Mouse (Mus musculus): Measurements from ENCODE around the gene Pik3r5.

Gene Pik3r5

DNA sequence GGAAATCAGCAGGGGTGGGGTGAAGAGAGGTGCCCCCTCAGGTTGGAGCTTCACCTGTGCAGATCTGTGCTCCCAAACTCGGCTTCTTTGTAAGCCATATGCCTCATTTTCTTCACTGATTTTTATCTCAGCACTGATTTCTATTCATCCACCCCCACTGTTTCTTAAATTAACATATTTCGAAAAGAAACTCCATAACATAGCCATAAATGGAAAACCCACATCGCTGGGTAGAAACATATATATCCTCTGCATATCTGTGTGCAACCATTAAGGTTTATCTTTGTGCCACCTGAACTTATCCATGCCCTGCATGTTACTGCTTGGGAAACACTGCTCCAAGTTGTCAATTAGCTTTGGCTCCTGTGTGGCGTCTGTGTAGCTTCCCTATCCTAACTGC, 94.5 kb downstream of the Pik3r5 start:
- DNase-seq (ENCODE audit: low spot score in 2 of 2), result no peak

DNA sequence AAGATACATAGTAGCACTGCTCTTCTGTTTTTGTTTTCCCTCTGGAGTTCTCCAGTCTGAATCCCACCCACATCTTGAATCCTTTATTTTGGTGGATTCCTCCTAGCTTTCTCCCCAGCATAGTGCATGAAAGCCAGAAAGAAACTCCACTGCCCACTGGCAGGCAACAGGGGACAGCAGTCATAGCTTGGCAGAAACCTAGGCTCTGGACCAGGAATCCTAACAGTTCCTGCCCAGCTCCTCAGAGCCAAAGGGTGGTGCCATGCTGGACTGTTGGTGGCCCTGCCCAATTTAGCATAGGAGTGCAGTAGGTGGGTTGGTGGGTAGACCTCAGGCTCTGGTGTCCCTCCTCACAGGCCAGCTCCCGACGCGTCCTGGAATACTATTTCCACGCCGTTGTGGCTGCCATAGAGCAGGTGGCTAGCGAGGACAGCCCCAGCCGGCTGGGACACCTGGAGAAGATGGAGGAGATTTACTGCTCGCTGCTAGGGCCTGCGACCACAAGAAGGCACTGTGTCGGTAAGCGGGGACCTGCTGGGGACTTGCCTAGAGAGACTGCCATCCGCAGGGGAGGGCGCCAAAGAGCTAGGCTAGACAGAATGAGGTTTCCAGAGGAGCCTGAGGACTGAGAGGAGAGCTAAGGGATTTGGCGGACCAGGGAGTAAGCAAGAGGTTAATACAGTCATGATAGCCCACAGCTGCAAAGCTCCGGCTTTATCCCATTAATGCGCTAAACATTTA, 99.3 kb downstream of the Pik3r5 start:
- peak in 1 of 2 experiments; percentile 33 for DNase-seq (ENCODE audit: low spot score in 2 of 2)

- no peak for DNase-seq (ENCODE audit: low spot score in 2 of 2)
Measured at GRCm38 (mm10) chr11:68531941-68532535, 100.1 kb downstream of the Pik3r5 start.

DNA sequence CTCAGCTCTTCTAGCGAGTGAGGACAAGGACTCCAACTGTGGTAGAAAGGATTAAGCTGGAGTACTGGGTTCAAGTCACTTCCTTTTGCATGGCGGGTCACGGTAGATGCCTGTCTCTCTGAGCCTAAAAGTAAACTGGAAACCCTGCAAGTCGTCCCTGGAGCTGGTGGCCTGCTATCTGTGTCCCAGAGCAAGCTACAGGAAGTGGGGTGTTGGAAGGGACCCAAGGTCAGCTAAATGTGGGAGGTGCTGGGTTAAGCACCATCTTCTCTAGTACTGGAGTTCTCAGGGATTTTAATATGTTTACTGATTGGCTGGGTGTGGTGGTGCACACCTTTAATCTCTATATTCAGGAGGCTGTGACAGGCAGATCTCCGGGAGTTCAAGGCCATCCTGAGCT, 100.9 kb downstream of the Pik3r5 start:
- DNase-seq (ENCODE audit: low spot score in 2 of 2), result no peak

GRCm38 (mm10) chr11:68533971-68534475, 102.1 kb downstream of the Pik3r5 start:
- DNase-seq (ENCODE audit: low spot score in 2 of 2), result no peak

DNA sequence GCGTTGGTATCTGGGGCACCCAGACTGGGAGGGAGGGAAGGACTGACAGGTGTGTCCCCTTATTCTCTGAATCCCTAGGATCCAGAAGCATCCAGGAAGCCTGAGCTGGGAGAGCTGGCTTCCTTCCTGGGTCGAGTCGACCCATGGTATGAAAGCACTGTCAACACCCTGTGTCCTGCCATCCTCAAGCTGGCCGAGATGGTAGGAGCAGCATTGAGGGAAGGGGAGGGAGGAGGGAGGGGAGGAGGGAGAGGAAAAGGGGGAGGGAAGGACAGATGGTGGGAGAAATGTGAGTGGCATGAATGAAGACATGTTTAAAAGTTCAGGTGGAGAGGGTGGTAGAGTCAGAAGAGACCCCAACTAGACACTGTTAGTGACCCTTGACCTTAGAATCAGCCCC, 104.1 kb downstream of the Pik3r5 start:
- no peak for DNase-seq (ENCODE audit: low spot score in 2 of 2)

DNA sequence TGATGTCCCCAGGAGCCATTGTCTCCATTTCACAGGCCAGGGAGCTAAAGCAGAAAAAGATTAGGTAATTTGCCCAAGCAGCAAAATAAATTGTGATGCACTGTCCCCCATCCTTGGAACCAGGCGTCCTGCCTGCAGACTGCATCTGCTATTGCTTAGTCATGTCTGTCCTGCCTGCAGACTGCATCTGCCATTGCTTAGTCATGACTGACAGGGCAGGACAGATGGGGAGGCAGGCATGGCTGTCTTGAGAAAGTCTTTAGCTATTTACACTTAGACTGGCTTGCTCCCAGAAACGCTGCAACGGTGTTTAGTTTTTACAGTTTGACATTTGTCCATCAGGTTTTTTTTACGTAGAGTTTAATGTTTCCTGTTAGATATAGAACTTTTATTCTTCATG, 104.5 kb downstream of the Pik3r5 start:
- DNase-seq (ENCODE audit: low spot score in 2 of 2), result no peak

GRCm38 (mm10) chr11:68539621-68540020, 107.7 kb downstream of the Pik3r5 start:
- DNase-seq (ENCODE audit: low spot score in 2 of 2), result no peak

GRCm38 (mm10) chr11:68544554-68544953, 112.6 kb downstream of the Pik3r5 start:
- no peak for DNase-seq (ENCODE audit: low spot score in 2 of 2)

DNA sequence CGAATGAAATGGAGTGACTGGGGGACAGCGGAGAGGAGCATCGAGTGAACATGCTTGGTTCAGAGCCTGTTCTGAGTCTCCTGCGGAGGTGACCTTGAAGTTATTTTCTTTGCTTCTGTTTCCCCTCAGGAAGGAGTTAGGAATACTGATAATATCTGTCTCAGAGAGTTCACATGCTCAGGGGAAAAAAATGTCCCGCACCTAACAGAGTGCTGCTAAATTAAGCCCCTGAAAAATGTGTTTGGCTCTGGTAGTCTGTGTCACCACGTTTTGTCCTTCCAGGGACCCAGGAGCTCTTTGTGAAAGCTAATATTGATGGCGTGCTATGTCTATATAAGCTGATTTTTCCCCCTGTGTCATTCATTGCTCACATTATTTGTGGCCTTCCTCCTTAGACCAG, 113.3 kb downstream of the Pik3r5 start:
- DNase-seq (ENCODE audit: low spot score in 2 of 2), result no peak

DNA sequence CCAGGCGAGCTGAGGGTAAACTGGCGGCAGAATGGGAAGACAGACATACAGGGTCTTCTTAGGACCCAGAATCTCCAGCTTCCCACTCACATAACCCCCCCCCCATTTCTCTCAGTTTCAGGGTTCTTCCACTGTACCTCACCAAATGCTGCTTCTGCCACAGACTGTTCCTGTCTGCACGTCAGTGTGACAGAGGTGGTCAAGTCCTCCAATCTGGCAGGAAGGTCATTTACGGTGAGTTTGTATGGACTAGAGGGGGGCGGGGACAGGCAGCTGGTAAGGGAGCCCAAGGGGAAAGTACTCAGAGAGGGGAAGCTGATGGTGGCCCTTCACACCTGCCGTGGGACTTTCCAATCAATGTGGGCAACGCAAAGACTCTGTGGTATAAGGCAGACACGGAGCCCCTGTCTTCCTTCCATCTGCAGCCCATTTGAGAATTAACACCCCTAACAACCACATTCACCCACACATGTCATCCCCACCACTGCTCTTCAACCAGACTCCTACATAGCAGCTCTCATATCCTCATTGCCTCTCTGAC, 113.8 kb downstream of the Pik3r5 start:
- DNase-seq (ENCODE audit: low spot score in 2 of 2), result no peak
